In the genomic region with DNA sequence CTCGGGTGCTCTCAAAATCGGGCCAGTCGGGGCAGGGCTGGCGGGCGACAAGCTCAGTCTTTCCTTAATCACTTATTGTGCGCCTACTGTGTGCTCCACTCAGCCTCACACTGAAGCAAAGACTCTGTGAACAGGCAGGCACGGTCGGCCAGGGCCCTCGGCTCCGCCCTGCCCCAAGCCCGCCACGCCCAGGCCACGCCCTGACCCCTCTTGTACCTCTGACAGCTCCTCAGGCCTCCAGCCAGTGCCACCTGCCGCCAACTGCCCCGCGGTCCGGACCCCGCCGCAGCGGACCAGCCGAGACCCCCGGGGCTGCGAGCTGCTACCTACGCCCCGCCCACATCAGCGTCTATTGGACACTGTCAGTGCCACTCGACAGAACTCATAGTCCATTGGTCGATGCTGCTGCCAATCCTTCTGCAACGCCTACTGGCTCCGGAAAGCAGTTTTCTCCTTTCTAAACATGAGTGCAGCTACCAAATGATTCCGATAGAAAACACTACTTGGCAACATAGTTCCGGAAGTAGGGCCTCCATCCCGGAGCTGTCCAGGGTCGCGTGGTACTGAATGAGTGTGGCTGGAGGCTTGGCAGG, we compare ENCODE assay signal across 7 mouse cellular contexts. TPM values are rescaled to one million over a fixed set of nuclear protein-coding genes. Genes with fewer than 3 reads are reported as not detected.
A peak's percentile ranks its signal among the peaks of the same experiment; 100 is the strongest.
DNase-seq lines count a peak whose midpoint lies in the region; ATAC-seq and TF ChIP-seq lines count a peak whose summit lies in the region.

A gene (minus strand): TSS at position 439 of the 593 bp plus-strand sequence.

- peak within 1 kb of the TSS; percentile 63 for H3K9ac ChIP-seq in intestine, postnatal 0 days (ENCODE audit: low read depth, low read length)
- H3K9ac ChIP-seq in midbrain, embryonic 12.5 days (replicated peaks) = peak within 1 kb of the TSS; percentile 83

- H3K27ac ChIP-seq in embryonic facial prominence, embryonic 10.5 days (replicated peaks) = peak within 1 kb of the TSS; percentile 81
- H3K27ac ChIP-seq in intestine, postnatal 0 days (ENCODE audit: low read depth, low read length) = no peak within 1 kb of the TSS
- peak within 1 kb of the TSS; percentile 77 for H3K27ac ChIP-seq in midbrain, embryonic 12.5 days (replicated peaks)
- no peak within 1 kb of the TSS for H3K27ac ChIP-seq in small intestine, adult 2 months (ENCODE audit: insufficient read depth, low read depth, low read length)

- no peaks in the 10 kb centered on the region for H3K9me3 ChIP-seq in embryonic facial prominence, embryonic 10.5 days
- no peaks in the 10 kb centered on the region for H3K9me3 ChIP-seq in intestine, postnatal 0 days (ENCODE audit: control insufficient read depth)
- H3K9me3 ChIP-seq in midbrain, embryonic 12.5 days = no peaks in the 10 kb centered on the region

- TF ChIP-seq POLR2A in small intestine, adult 2 months (IDR thresholded peaks at IDR 0.05; ENCODE audit: low read depth, low read length) = peak; percentile 41; the same call in 1 of the 2 replicates

- ATAC-seq in intestine, postnatal 0 days = peak; percentile 96
- ATAC-seq in midbrain, embryonic 12.5 days (ENCODE audit: low FRiP score, low read depth) = peak; percentile 100

- WGBS in embryonic facial prominence, embryonic 10.5 days = 1% methylated on average over 35 of the region's 35 CpGs
- WGBS in intestine, postnatal 0 days = under 1% methylated on average over 35 of the region's 35 CpGs
- under 1% methylated on average over 34 of the region's 35 CpGs for WGBS in midbrain, embryonic 12.5 days
- under 1% methylated on average over 35 of the region's 35 CpGs for WGBS in small intestine, adult 2 months

- H3K4me3 ChIP-seq in embryonic facial prominence, embryonic 10.5 days = peak within 1 kb of the TSS; percentile 81
- H3K4me3 ChIP-seq in intestine, postnatal 0 days (ENCODE audit: low read depth, low read length) = peak within 1 kb of the TSS; percentile 73
- peak within 1 kb of the TSS; percentile 82 for H3K4me3 ChIP-seq in midbrain, embryonic 12.5 days
- peak within 1 kb of the TSS; percentile 88 for H3K4me3 ChIP-seq in small intestine, adult 2 months (ENCODE audit: low read depth, low read length)

- H3K36me3 ChIP-seq in embryonic facial prominence, embryonic 10.5 days (replicated peaks) = no peaks in the 10 kb centered on the region; the same call in 1 of the 2 replicates
- peaks cover 17% of the 10 kb centered on the region; the same call in 1 of the 2 replicates for H3K36me3 ChIP-seq in intestine, postnatal 0 days (ENCODE audit: control insufficient read depth, insufficient read depth)
- peaks cover 18% of the 10 kb centered on the region for H3K36me3 ChIP-seq in midbrain, embryonic 12.5 days
- peaks cover 4% of the 10 kb centered on the region; the same call in 1 of the 2 replicates for H3K36me3 ChIP-seq in small intestine, adult 2 months (ENCODE audit: control insufficient read depth, insufficient read depth, low read length)

- H3K4me2 ChIP-seq in intestine, postnatal 0 days (replicated peaks; ENCODE audit: low read depth) = peak within 1 kb of the TSS; percentile 76
- peak within 1 kb of the TSS; percentile 63 for H3K4me2 ChIP-seq in midbrain, embryonic 12.5 days (replicated peaks)

- no peaks in the 10 kb centered on the region for H3K27me3 ChIP-seq in embryonic facial prominence, embryonic 10.5 days (replicated peaks; ENCODE audit: low read depth, poor library complexity, severe bottlenecking)
- no peaks in the 10 kb centered on the region for H3K27me3 ChIP-seq in intestine, postnatal 0 days (replicated peaks; ENCODE audit: control insufficient read depth, insufficient read depth, low read length)
- H3K27me3 ChIP-seq in midbrain, embryonic 12.5 days = no peaks in the 10 kb centered on the region
- no peaks in the 10 kb centered on the region for H3K27me3 ChIP-seq in small intestine, adult 2 months (ENCODE audit: control insufficient read depth, insufficient read depth, low read length)

- intact Hi-C loops in left cerebral cortex, postnatal 4 days (cut with DNase I) = loop anchor here (5.0 kb wide), 1 partner anchor 35 kb away; no protein-coding TSS in a partner anchor

- peak; percentile 98 for DNase-seq in adrenal gland, postnatal 10 days
- DNase-seq in embryonic facial prominence, embryonic 10.5 days (ENCODE audit: low spot score) = peak; percentile 98
- DNase-seq in gonadal fat pad, adult 2 months (ENCODE audit: low read depth) = no peak
- peak; percentile 99 for DNase-seq in left cerebral cortex, postnatal 4 days

- peaks cover 11% of the 10 kb centered on the region; the same call in 1 of the 2 replicates for H3K4me1 ChIP-seq in embryonic facial prominence, embryonic 10.5 days
- no peaks in the 10 kb centered on the region for H3K4me1 ChIP-seq in intestine, postnatal 0 days (replicated peaks; ENCODE audit: control insufficient read depth, insufficient read depth, low read length)
- peaks cover 7% of the 10 kb centered on the region; the same call in 1 of the 2 replicates for H3K4me1 ChIP-seq in midbrain, embryonic 12.5 days
- peaks cover 3% of the 10 kb centered on the region; the same call in 1 of the 2 replicates for H3K4me1 ChIP-seq in small intestine, adult 2 months (ENCODE audit: control insufficient read depth, insufficient read depth, insufficient read length, low read length)

- 0 out of 2 replicates have a peak, but pooled peaks have one; percentile 5 for TF ChIP-seq CTCF in intestine, postnatal 0 days (IDR thresholded peaks at IDR 0.05; ENCODE audit: low read depth)
- TF ChIP-seq CTCF in small intestine, adult 2 months (IDR thresholded peaks at IDR 0.05; ENCODE audit: extremely low read depth, insufficient read length, insufficient replicate concordance, low read depth, low read length) = no peak

RNA-seq across cellular contexts. Expression of the gene that starts here (rescaled TPM):
- 10 to 100 TPM; 28.5 to 32.8 TPM for total RNA-seq in adrenal gland, postnatal 10 days (2021)
- 14.0 and 16.9 TPM in 2 replicates for polyA plus RNA-seq in embryonic facial prominence, embryonic 10.5 days (2016; fragmentation: Nextera tagmentation; extraction: Ambion mirVana)
- polyA plus RNA-seq in gonadal fat pad, adult 2 months (2012; rRNA removed) = 31.0 and 34.3 TPM in 2 replicates
- 10.5 and 11.1 TPM in 2 replicates for polyA plus RNA-seq in intestine, postnatal 0 days (2015; fragmentation: Nextera tagmentation; extraction: Ambion mirVana)
- 10 to 100 TPM; 57.8 to 59.8 TPM for total RNA-seq in left cerebral cortex, postnatal 4 days (2021)
- polyA plus RNA-seq in midbrain, embryonic 12.5 days (2016; fragmentation: Nextera tagmentation; extraction: Ambion mirVana) = 33.1 and 34.9 TPM in 2 replicates
- 19.3 and 31.6 TPM in 2 replicates for polyA plus RNA-seq in small intestine, adult 2 months (2012; rRNA removed)

Comparison
In these comparisons a context has a peak if more than half of its experiments do, and no peak if none do; other contexts are left out.
1. H3K27ac ChIP-seq: peak in embryonic facial prominence, embryonic 10.5 days (single experiment) and midbrain, embryonic 12.5 days (single experiment); none in intestine, postnatal 0 days (single experiment) and small intestine, adult 2 months (single experiment).
2. Peak in every context shown above with its lines, with median percentiles within 50 percentile points of each other: H3K4me3 ChIP-seq.